Comparison of ENCODE assay signal across 8 mouse cellular contexts in the genomic region with DNA sequence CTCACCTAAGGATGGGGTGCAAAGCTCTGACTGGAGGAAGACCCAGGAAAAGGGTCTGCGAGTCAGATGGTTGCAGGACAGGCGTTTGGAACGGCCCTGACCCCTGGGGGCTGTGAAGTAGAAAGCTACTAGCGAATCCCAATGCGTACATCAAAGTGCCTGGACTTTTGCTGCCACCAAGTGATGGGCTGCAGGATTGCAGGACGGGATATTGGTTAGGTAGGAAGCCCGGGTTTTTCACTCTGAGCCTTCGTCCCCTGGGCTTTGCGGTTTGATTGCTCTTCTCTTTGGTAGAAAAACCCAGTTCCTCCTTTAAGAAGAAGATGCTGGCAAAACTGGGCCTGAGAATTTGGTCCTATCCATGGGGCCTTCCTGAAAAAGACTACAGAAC. TPM values are rescaled to one million over a fixed set of nuclear protein-coding genes. Genes with fewer than 3 reads are reported as not detected.
DNase-seq lines count a peak whose midpoint lies in the region; ATAC-seq and TF ChIP-seq lines count a peak whose summit lies in the region.

No protein-coding gene starts in this region.

- H3K9me3 ChIP-seq in heart, embryonic 11.5 days (replicated peaks; ENCODE audit: control insufficient read depth, low read length) = no peaks in the 10 kb centered on the region
- H3K9me3 ChIP-seq in kidney, embryonic 15.5 days (replicated peaks) = no peaks in the 10 kb centered on the region
- H3K9me3 ChIP-seq in limb, embryonic 15.5 days = no peaks in the 10 kb centered on the region
- H3K9me3 ChIP-seq in midbrain, postnatal 0 days (ENCODE audit: low read length) = no peaks in the 10 kb centered on the region

- peak overlapping the region; percentile 97 for H3K4me2 ChIP-seq in heart, embryonic 11.5 days
- peak overlapping the region; percentile 93 for H3K4me2 ChIP-seq in kidney, embryonic 15.5 days
- H3K4me2 ChIP-seq in limb, embryonic 15.5 days = peak overlapping the region; percentile 89
- peak overlapping the region; percentile 91 for H3K4me2 ChIP-seq in midbrain, postnatal 0 days (ENCODE audit: low read depth, low read length, poor library complexity, severe bottlenecking)

- peak; percentile 91 for DNase-seq in CD4-positive helper T cell, adult 2 months (ENCODE audit: low read depth, low spot score)
- peak; percentile 97 for DNase-seq in brain, embryonic 14.5 days (ENCODE audit: low read depth)
- DNase-seq in midbrain, postnatal 0 days (ENCODE audit: low spot score) = peak; percentile 97
- DNase-seq in spleen, postnatal 10 days (ENCODE audit: low spot score in 2 of 2) = peak; percentile 81 to 92

- H3K9ac ChIP-seq in heart, embryonic 11.5 days (ENCODE audit: low read depth, low read length) = peak overlapping the region; percentile 90
- peak overlapping the region; percentile 72 for H3K9ac ChIP-seq in kidney, embryonic 15.5 days
- peak overlapping the region; percentile 70 for H3K9ac ChIP-seq in limb, embryonic 15.5 days
- H3K9ac ChIP-seq in midbrain, postnatal 0 days (replicated peaks; ENCODE audit: low read length, poor library complexity, severe bottlenecking) = peak overlapping the region; percentile 84

- H3K27ac ChIP-seq in heart, embryonic 11.5 days (ENCODE audit: low read depth, low read length) = peak overlapping the region; percentile 97
- H3K27ac ChIP-seq in kidney, embryonic 15.5 days = peak overlapping the region; percentile 99
- peak overlapping the region; percentile 99 for H3K27ac ChIP-seq in limb, embryonic 15.5 days
- H3K27ac ChIP-seq in midbrain, postnatal 0 days (ENCODE audit: low read depth, low read length) = peak overlapping the region; percentile 97

- TF ChIP-seq POLR2A in brain, embryonic 14.5 days (IDR thresholded peaks at IDR 0.05; ENCODE audit: borderline replicate concordance, extremely low read depth, insufficient read depth, insufficient read length, poor library complexity, severe bottlenecking) = no peak

- H3K4me1 ChIP-seq in heart, embryonic 11.5 days (ENCODE audit: control insufficient read depth, insufficient read depth, low read length) = peaks cover 14% of the 10 kb centered on the region
- peaks cover 59% of the 10 kb centered on the region for H3K4me1 ChIP-seq in kidney, embryonic 15.5 days
- H3K4me1 ChIP-seq in limb, embryonic 15.5 days = peaks cover 56% of the 10 kb centered on the region
- peaks cover 7% of the 10 kb centered on the region; the same call in 1 of the 2 replicates for H3K4me1 ChIP-seq in midbrain, postnatal 0 days (ENCODE audit: insufficient read depth, low read length)

- H3K36me3 ChIP-seq in heart, embryonic 11.5 days (ENCODE audit: control insufficient read depth, insufficient read depth, low read length) = no peaks in the 10 kb centered on the region
- no peaks in the 10 kb centered on the region for H3K36me3 ChIP-seq in kidney, embryonic 15.5 days
- H3K36me3 ChIP-seq in limb, embryonic 15.5 days = 0 out of 2 replicates have a peak, but pooled peaks cover 11% of the 10 kb centered on the region
- no peaks in the 10 kb centered on the region for H3K36me3 ChIP-seq in midbrain, postnatal 0 days (ENCODE audit: insufficient read depth, low read length)

- peak overlapping the region; percentile 72 for H3K4me3 ChIP-seq in heart, embryonic 11.5 days (ENCODE audit: low read depth, low read length)
- peak overlapping the region; percentile 68 for H3K4me3 ChIP-seq in kidney, embryonic 15.5 days (replicated peaks)
- peak overlapping the region; percentile 58 for H3K4me3 ChIP-seq in limb, embryonic 15.5 days
- peak overlapping the region; percentile 58 for H3K4me3 ChIP-seq in midbrain, postnatal 0 days (ENCODE audit: low read depth, low read length)

- TF ChIP-seq CTCF in brain, embryonic 14.5 days (IDR thresholded peaks at IDR 0.05; ENCODE audit: borderline replicate concordance, extremely low read depth, insufficient read depth, insufficient read length) = peak; percentile 95
- peak; percentile 97 for TF ChIP-seq CTCF in midbrain, postnatal 0 days (IDR thresholded peaks at IDR 0.05)

- no peaks in the 10 kb centered on the region for H3K27me3 ChIP-seq in heart, embryonic 11.5 days (ENCODE audit: control insufficient read depth, insufficient read depth, low read length)
- H3K27me3 ChIP-seq in kidney, embryonic 15.5 days = no peaks in the 10 kb centered on the region
- H3K27me3 ChIP-seq in limb, embryonic 15.5 days = no peaks in the 10 kb centered on the region
- no peaks in the 10 kb centered on the region for H3K27me3 ChIP-seq in midbrain, postnatal 0 days (ENCODE audit: insufficient read depth, low read length)

- 0% methylated on average over 9 of the region's 9 CpGs for WGBS in heart, embryonic 11.5 days (ENCODE audit: insufficient replicate concordance)
- under 1% methylated on average over 9 of the region's 9 CpGs for WGBS in kidney, embryonic 15.5 days
- under 1% methylated on average over 9 of the region's 9 CpGs for WGBS in limb, embryonic 15.5 days
- 0% methylated on average over 9 of the region's 9 CpGs for WGBS in midbrain, postnatal 0 days

- ATAC-seq in erythroblast, adult 5-6 weeks (replicated peaks; ENCODE audit: low FRiP score, poor library complexity, severe bottlenecking) = peak; percentile 77
- peak; percentile 66 for ATAC-seq in heart, embryonic 11.5 days (replicated peaks; ENCODE audit: insufficient number of reproducible peaks, low FRiP score, low TSS enrichment)
- peak; percentile 69 for ATAC-seq in kidney, embryonic 15.5 days (replicated peaks; ENCODE audit: low FRiP score)
- ATAC-seq in limb, embryonic 15.5 days (ENCODE audit: insufficient number of reproducible peaks, low FRiP score, low TSS enrichment, low read depth) = peak; percentile 61
- peak; percentile 70 for ATAC-seq in midbrain, postnatal 0 days (ENCODE audit: low FRiP score)

RNA-seq across cellular contexts. Expression of a gene that starts 0.3 kb away (rescaled TPM):
- 71.9 and 96.0 TPM in 2 replicates for polyA plus RNA-seq in brain, embryonic 14.5 days (2012; rRNA removed)
- 5.4 and 8.1 TPM in 2 replicates for total RNA-seq in erythroblast, adult 5-6 weeks (2015; ENCODE audit: low replicate concordance)
- 2.9 and 3.5 TPM in 2 replicates for total RNA-seq in erythroblast, adult 5-6 weeks (2017; ENCODE audit: low replicate concordance)
- 64.9 and 66.8 TPM in 2 replicates for polyA plus RNA-seq in heart, embryonic 11.5 days (2014; fragmentation: Nextera tagmentation; extraction: Ambion mirVana)
- 66.2 and 68.8 TPM in 2 replicates for polyA plus RNA-seq in kidney, embryonic 15.5 days (2015; fragmentation: Nextera tagmentation; extraction: Ambion mirVana)
- polyA plus RNA-seq in limb, embryonic 15.5 days (2015; fragmentation: Nextera tagmentation; extraction: Ambion mirVana) = 74.0 and 76.2 TPM in 2 replicates
- 39.5 and 48.7 TPM in 2 replicates for total RNA-seq in midbrain, postnatal 0 days (2014; rRNA removed)
- polyA plus RNA-seq in midbrain, postnatal 0 days (2015; fragmentation: Nextera tagmentation; extraction: Ambion mirVana) = 56.6 and 57.1 TPM in 2 replicates

RNA-seq across cellular contexts. Expression of a gene that starts 26.9 kb away (rescaled TPM):
- 38.6 and 55.2 TPM in 2 replicates for polyA plus RNA-seq in brain, embryonic 14.5 days (2012; rRNA removed)
- total RNA-seq in erythroblast, adult 5-6 weeks (2015; ENCODE audit: low replicate concordance) = 8.8 and 10.8 TPM in 2 replicates
- 2.8 and 3.4 TPM in 2 replicates for total RNA-seq in erythroblast, adult 5-6 weeks (2017; ENCODE audit: low replicate concordance)
- polyA plus RNA-seq in heart, embryonic 11.5 days (2014; fragmentation: Nextera tagmentation; extraction: Ambion mirVana) = 14.6 and 14.8 TPM in 2 replicates
- 14.7 and 16.9 TPM in 2 replicates for polyA plus RNA-seq in kidney, embryonic 15.5 days (2015; fragmentation: Nextera tagmentation; extraction: Ambion mirVana)
- 25.2 and 26.8 TPM in 2 replicates for polyA plus RNA-seq in limb, embryonic 15.5 days (2015; fragmentation: Nextera tagmentation; extraction: Ambion mirVana)
- total RNA-seq in midbrain, postnatal 0 days (2014; rRNA removed) = 59.8 and 63.1 TPM in 2 replicates
- polyA plus RNA-seq in midbrain, postnatal 0 days (2015; fragmentation: Nextera tagmentation; extraction: Ambion mirVana) = 7.1 and 8.4 TPM in 2 replicates

Comparison
In these comparisons a context has a peak if more than half of its experiments do, and no peak if none do; other contexts are left out.
1. Peak in every context shown above with its lines: DNase-seq, ATAC-seq, H3K4me3 ChIP-seq and H3K27ac ChIP-seq.